Mouse (Mus musculus) regulatory T cell (primary cell): ENCODE results near the gene Pgap3.

Experiments
- in situ Hi-C: fragments of 300-600 bp; cut with MboI, MseI; formaldehyde crosslinking; loops from one replicate; pipeline ENCODE4 v1.15.1; 2025; ENCODE audit warnings: high pct_unique_total_duplicates

Gene Pgap3

GRCm38 (mm10) chr11:98400161-98400726, at the start of gene Pgap3:
Pgap3 (minus strand) TSS chr11:98400490.
- in situ Hi-C loops = no loop called here

- in situ Hi-C loops = no loop called here
Observed at GRCm38 (mm10) chr11:98449419-98449818, 49.1 kb upstream of the Pgap3 start.

- in situ Hi-C loops = no loop called here
Observed at GRCm38 (mm10) chr11:98448191-98448790, 48.0 kb upstream of the Pgap3 start.

GRCm38 (mm10) chr11:98447475-98447834, 47.2 kb upstream of the Pgap3 start:
- in situ Hi-C loops = no loop called here

GRCm38 (mm10) chr11:98446562-98447474, 46.5 kb upstream of the Pgap3 start:
- in situ Hi-C loops = no loop called here

- in situ Hi-C loops = no loop called here
Observed at GRCm38 (mm10) chr11:98446213-98446561, 45.9 kb upstream of the Pgap3 start, which contains the start of gene Grb7. Grb7 (plus strand) TSS chr11:98446394.

- in situ Hi-C loops = no loop called here
Observed at GRCm38 (mm10) chr11:98445679-98446078, 45.4 kb upstream of the Pgap3 start.

- in situ Hi-C loops = no loop called here
Observed at GRCm38 (mm10) chr11:98445238-98445637, 44.9 kb upstream of the Pgap3 start.

GRCm38 (mm10) chr11:98443688-98444087, 43.4 kb upstream of the Pgap3 start:
- in situ Hi-C loops = no loop called here

- in situ Hi-C loops = no loop called here
Observed at GRCm38 (mm10) chr11:98438331-98439158, 38.3 kb upstream of the Pgap3 start, which contains the start of gene Mien1. Mien1 (minus strand) TSS chr11:98438991.

- in situ Hi-C loops = no loop called here
Observed at GRCm38 (mm10) chr11:98437441-98437840, 37.2 kb upstream of the Pgap3 start.

- in situ Hi-C loops = no loop called here
Observed at GRCm38 (mm10) chr11:98435723-98436122, 35.4 kb upstream of the Pgap3 start.

- in situ Hi-C loops = loop anchor here (5.0 kb wide), 1 partner anchor 45 kb away; the partner anchor contains the start of gene Pnmt
Observed at GRCm38 (mm10) chr11:98431743-98432502, 31.6 kb upstream of the Pgap3 start.

- in situ Hi-C loops = no loop called here
Observed at GRCm38 (mm10) chr11:98428436-98428835, 28.1 kb upstream of the Pgap3 start.

- in situ Hi-C loops = no loop called here
Observed at GRCm38 (mm10) chr11:98426592-98426991, 26.3 kb upstream of the Pgap3 start.

- in situ Hi-C loops = no loop called here
Observed at GRCm38 (mm10) chr11:98418939-98419547, 18.8 kb upstream of the Pgap3 start.

- in situ Hi-C loops = no loop called here
Observed at GRCm38 (mm10) chr11:98418273-98418672, 18.0 kb upstream of the Pgap3 start.

GRCm38 (mm10) chr11:98417074-98417473, 16.8 kb upstream of the Pgap3 start:
- in situ Hi-C loops = no loop called here

GRCm38 (mm10) chr11:98414162-98414561, 13.9 kb upstream of the Pgap3 start:
- in situ Hi-C loops = no loop called here

GRCm38 (mm10) chr11:98413731-98414130, 13.4 kb upstream of the Pgap3 start:
- in situ Hi-C loops = no loop called here
